Mouse (Mus musculus) central nervous system, embryonic 18 days (tissue): ENCODE results near the gene Rufy3. TPM values are rescaled to one million over a fixed set of nuclear protein-coding genes. Genes with fewer than 3 reads are reported as not detected.

Source experiments
- polyA plus RNA-seq: library from polyadenylated mRNA; depleted of rRNA; stranded (reverse); fragments of >200 nt; gene quantifications from 2 replicates; pipeline ENCODE4 v1.2.3, GENCODE M21; 2012; rRNA removed

Rufy3 gene
- polyA plus RNA-seq: 166 and 170 TPM in 2 replicates

DNA sequence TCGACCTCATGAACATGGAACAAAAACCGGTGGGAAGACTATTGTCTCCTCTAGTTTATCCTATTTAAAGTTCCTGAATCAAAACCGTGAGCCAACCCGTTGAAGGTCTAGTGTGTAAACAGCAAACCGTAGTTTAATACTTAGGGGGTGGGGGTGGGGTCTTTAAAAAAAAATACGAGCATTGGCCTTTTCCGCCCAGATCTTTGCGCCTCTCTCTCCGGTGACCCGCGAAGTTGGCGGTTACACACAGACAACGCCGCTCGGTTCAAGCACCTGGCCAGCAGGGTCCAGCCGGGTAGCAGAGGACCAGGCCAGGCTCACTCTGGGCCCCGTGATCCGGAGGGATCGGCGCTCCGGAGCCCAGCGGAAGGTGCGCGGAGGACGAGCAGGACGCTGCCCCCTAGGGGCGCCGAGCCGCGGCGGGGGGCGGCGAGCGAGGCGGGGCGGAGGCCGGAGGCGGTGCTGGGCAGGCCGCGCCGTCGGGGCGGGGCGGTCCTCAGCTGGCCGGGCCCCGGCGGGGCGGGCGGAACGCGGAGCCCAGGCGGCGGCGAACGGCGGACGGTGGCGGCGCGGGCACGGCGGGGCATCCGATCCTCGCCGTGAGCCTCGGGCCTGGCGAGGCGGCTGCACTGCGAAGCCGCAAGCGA is at the start of gene Rufy3:
TSS of gene Rufy3 (plus strand) at position 540 of the 647 bp plus-strand sequence.

GRCm38 (mm10) chr5:88527657-88528056 is 37.2 kb upstream of the Rufy3 start, which contains the start of gene Jchain:
Gene Jchain, minus strand, starts transcription at chr5:88527891.

DNA sequence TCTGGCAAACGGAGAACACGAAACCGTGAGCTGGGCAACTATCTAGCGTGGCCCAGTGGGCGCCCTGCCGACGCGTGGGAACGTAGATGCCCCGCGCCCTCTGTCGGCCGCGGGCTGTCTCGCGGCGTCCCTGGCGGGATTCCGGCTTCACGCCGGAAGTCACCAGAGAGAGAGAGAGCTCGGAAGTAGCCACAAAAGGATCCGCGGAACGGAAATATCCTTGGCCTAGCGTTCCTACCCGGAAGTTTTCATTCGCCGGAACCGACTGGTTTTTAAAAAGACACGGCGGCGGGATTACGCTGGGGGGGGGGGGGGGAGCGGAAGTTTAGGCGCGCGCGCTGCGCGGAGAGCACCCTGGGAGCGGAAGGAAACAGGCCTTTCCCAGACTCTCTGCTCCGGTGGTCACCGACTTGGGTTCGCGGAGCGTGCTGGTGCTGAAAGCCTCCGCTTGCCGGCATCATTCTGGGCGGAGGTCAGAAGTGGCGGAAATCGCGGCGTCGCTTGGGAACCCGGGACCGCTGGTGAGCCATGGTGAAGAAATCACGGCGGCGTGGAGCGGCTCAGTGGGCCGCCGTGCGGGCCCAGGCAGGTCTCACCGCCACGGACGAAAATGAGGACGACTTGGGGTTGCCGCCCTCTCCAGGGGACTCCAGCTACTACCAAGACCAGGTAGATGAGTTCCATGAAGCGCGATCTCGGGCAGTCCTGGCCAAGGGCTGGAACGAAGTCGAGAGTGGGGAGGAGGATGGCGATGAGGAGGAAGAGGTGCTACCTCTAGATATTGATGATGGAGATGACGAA is 10.6 kb upstream of the Rufy3 start, which contains the start of gene Utp3:
TSS of gene Utp3 (plus strand) at position 377 of the 801 bp plus-strand sequence.

GRCm38 (mm10) chr5:88675443-88676387 is 110.9 kb downstream of the Rufy3 start, which contains the start of gene Grsf1:
Gene Grsf1, minus strand, starts transcription at chr5:88676171.

Other genes starting within 250 kb of the Rufy3 start
- not detected in 2 replicates for gene Prol1, start 247.7 kb upstream of the Rufy3 start, polyA plus RNA-seq
- not detected in 2 replicates for gene Amtn, start 188.9 kb upstream of the Rufy3 start, polyA plus RNA-seq
- gene Ambn, start 109.0 kb upstream of the Rufy3 start, polyA plus RNA-seq: 0.08 and 0.27 TPM in 2 replicates
- gene Enam, start 77.1 kb upstream of the Rufy3 start, polyA plus RNA-seq: not detected in 2 replicates
- 1.0 and 1.8 TPM in 2 replicates for gene Jchain, start 37.1 kb upstream of the Rufy3 start, polyA plus RNA-seq
- 27.8 and 31.8 TPM in 2 replicates for gene Utp3, start 10.6 kb upstream of the Rufy3 start, polyA plus RNA-seq
- 51.0 and 58.1 TPM in 2 replicates for gene Grsf1, start 111.1 kb downstream of the Rufy3 start, polyA plus RNA-seq
- gene Mob1b, start 155.8 kb downstream of the Rufy3 start, polyA plus RNA-seq: 13.2 and 13.8 TPM in 2 replicates
- 27.0 and 29.5 TPM in 2 replicates for gene Dck, start 200.0 kb downstream of the Rufy3 start, polyA plus RNA-seq